Mouse (Mus musculus) liver, postnatal 0 days (tissue): ENCODE results near the gene Ppp1r1c.

ENCODE experiments used
- CTCF ChIP-seq: sonication (generic); IDR thresholded peaks from 2 replicates; pipeline ENCODE4 v1.5.1; 2016; ENCODE audit warnings: antibody characterized with exemption, low read depth
- EP300 ChIP-seq: IDR thresholded peaks from 2 replicates; pipeline ENCODE4 v1.6.1; 2016; ENCODE audit warnings: antibody characterized with exemption, low read depth, mild to moderate bottlenecking

GRCm38 (mm10) chr2:79760018-79760417 is 52.4 kb downstream of the Ppp1r1c start:
- TF ChIP-seq CTCF (no peak), EP300 (no peak)
